Mouse (Mus musculus) R1 (cell line): ENCODE results near the gene Otulin.

Experiments used
- DNase-seq: peaks from one replicate; pipeline ENCODE4 v3.0.0-alpha.2; 2018; ENCODE audit warnings: low read depth, low spot score

Otulin gene

DNA sequence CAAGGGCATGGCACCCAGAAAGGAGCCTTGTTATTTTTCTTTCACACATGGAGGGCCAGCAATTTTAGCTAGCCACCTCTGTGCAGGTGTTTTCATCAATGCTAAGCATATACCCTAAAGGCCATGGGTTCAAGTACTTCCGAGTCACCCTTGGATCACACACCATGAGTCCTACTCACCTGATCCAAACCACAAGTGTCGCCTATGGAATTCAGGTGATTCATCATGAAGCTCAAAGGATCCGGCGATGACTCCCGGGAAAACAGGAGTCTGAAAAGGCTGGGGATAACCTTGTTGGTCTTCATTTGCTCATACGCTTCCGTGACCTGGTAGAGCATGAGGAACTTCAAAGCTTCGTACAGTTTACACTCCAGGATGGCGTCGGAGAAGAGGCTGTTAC, 27.4 kb upstream of the Otulin start:
- DNase-seq, result no peak

- no peak for DNase-seq
Measured at GRCm38 (mm10) chr15:27656626-27657025, 26.1 kb upstream of the Otulin start.

DNA sequence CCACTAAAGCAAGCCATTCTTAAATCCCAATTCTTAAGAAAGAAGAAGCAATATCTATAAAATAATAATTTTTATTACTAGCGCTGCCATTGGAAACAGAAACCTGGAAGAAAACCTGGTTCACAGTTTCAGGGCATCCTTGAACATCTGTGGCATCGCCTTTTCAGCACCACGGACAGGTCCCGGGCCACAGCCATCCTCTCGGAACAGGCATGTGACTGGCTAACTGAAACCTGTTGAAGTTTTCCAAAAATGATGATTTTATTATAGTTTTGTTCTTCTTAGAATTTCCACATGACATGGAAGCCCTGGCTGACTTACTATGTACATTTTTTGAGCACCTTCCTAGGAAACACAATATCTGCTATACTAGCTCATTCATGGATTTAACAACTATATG, 24.5 kb upstream of the Otulin start:
- peak; percentile 43 for DNase-seq

GRCm38 (mm10) chr15:27647686-27648085, 17.2 kb upstream of the Otulin start:
- DNase-seq, result peak; percentile 42

DNA sequence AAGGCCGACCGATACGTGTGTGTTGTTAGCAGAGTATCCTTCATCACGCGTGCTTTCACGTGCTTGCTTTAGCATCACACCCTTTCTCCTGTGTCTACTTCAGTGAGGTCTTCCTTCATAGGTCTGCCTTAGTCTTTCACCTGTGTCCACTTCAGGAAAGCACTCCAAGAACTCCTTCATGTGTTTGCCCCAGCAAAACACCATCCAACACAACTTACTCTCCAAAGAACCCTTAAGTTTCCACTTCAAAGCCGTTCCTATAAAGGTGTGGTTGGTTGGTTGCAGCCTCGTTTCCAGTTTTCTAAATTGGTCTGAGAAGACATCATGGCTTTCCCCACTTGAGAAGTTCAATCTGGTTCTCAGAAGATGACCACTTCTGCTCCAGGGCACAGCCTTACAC, 16.2 kb upstream of the Otulin start:
- DNase-seq, result no peak

DNA sequence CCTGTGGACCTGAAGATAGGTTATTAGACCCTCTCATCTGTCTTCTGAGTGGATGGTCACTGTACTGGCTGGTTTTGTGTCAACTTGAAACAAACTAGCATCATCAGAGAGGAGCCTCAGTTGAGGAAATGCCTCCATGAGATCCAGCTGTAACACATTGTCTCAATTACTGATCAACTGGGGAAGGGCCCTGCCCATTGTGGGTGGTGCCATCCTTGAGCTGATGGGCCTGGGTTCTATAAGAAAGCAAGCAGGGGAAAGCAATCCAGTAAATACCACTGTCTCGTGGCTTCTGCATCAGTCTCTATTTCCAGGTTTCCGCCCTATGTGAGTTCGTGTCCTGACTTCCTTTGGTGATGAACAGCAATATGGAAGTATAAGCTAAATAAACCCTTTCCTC, 14.8 kb upstream of the Otulin start:
- no peak for DNase-seq

DNA sequence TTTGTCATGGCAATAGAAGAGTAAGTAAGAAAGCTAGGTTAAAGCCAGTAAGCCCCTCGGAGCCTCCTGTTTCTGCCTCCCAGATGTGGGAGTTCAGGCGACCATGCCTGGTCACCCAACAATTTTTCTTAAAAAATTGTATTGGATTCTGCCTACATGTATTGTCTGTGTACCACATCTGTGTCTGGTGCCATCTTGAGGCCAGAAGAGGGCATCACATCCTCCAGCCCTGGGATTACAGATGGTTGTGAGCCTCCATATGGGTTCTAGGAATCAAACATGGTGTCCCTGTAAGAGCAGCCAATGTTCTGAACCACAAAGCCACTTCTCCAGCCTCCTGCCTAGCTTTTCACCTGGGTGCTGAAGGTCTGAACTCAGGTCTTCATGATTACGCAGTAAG, 12.4 kb upstream of the Otulin start:
- peak; percentile 59 for DNase-seq

DNA sequence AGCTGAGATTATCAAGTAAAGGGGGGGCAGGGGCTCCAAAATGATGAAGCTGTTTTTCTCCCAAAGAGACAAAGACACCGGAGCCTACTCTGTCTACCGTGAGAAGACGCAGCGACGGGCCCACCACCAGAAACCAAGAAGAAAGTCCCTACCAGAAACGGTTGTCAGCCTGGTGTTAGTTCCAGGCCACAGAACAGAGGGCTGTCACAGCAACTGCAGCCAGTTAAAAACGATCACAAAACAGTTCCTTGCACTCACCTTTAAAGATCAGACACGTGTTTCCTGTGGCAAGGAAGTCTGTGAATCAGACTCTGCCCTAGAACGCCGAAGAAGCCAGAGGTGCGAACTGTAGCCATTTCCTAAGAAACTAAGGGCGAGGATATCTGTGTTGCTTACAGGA, 10.7 kb upstream of the Otulin start:
- DNase-seq, result no peak

DNA sequence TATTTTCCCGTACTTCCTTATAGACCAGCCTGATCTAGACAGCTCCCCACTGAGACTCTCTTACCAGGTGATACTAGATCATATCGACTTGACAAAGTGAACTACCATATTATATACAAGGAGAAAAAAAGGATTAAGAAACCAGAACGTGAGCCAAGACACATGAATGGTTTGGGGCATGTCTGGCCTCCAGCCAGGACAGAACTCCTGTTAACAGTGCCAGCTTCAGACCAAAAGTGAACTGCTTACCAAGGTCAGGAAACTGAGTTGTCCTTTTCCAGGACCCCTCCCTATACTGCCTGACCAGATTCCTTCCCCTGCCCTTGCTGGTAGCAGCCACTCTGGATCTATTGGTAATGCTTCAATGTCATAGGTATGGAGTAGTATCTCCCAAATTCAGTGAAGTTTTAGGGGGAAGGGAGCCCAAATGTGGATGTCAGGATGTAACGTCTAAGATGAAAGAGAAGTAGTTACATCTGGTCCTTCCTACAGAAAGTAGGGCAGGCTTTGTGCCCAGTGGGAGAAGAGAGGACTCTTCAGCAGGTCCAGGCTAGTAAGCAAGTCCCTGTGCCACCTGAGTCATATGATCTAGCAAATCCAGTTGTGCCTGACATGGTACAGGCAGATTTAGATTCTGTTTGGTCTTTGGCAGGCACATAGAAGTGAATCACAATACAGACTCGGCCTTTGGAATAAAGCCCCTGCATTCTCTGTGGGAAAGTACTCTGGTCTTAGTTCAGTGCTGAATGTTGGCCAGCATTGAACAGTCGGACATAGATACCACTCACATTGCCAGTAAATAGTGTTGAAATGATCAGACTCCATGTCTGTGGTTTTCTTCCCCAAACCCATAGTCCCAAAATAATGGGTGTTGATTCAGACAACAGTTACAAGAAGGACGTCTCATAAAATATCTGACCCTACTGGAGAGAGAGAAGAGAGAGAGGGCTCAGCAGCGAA, 3.7 kb upstream of the Otulin start:
- DNase-seq, result no peak

GRCm38 (mm10) chr15:27629800-27630600, 493 bp downstream of the Otulin start:
- peak; percentile 40 for DNase-seq

GRCm38 (mm10) chr15:27629046-27629445, 1.4 kb downstream of the Otulin start:
- DNase-seq, result no peak

- no peak for DNase-seq
Measured at GRCm38 (mm10) chr15:27627794-27628193, 2.7 kb downstream of the Otulin start.

GRCm38 (mm10) chr15:27626314-27626713, 4.2 kb downstream of the Otulin start:
- no peak for DNase-seq

DNA sequence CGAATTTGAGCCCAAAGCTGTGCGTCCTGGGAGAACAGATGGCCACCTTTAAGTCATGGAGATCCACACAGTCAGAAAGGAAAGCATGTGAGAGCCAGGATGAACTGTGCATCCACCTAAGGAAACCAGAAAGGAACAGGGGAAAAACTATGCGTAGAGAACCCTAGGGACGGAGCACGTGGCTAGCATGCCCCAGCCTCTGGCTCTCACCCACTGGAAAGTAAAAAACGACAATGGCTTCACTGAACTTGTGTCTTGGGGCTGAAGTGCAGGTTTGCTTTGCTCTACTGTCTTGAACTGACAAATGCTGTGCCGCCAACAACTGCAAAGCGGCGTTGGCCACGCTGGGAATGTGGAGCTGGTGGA, 4.6 kb downstream of the Otulin start:
- no peak for DNase-seq

- no peak for DNase-seq
Measured at GRCm38 (mm10) chr15:27625014-27625889, 5.2 kb downstream of the Otulin start.

GRCm38 (mm10) chr15:27623286-27623685, 7.2 kb downstream of the Otulin start:
- no peak for DNase-seq

DNA sequence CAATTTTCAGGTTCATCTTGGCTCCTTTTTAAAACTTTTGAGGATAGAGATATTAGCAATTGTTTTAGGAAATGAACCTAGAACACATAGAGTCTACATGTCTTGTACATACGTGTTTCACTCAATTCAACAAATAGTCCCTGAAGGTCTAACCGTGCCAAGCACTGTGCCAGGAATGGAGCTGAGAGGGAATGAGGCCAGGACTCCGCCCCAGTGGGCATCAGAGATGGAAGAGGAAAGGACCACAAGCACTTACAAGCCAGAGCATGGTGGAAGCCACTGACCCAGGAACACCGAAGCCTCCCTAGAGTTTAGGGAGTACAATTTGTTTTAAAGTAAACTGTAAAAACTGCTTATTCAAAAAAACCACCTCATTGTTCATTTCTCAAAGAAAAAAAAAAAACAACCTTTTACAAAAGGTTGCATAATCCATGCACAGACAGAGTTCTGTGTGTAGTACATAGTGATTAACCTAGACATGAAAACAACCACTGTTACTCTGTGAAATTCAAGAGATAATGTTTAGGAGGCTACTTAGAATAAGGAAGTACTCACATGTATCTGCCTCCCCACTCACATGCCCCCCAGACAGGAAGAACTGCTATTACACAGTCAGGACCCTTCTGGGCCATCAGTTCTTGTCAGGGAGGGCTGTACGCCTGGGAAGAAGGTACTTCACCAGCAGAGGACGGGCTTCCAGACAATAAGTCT, 9.9 kb downstream of the Otulin start:
- no peak for DNase-seq

GRCm38 (mm10) chr15:27619683-27620082, 10.8 kb downstream of the Otulin start:
- DNase-seq, result no peak

- peak; percentile 45 for DNase-seq
Measured at GRCm38 (mm10) chr15:27618778-27619533, 11.5 kb downstream of the Otulin start.

- no peak for DNase-seq
Measured at GRCm38 (mm10) chr15:27617227-27617626, 13.3 kb downstream of the Otulin start.
